Mouse (Mus musculus): ENCODE results near the gene Rhof. TPM values are rescaled to one million over a fixed set of nuclear protein-coding genes. Genes with fewer than 3 reads are reported as not detected.

The Rhof gene
- polyA plus RNA-seq, 1 experiment from 2014 or later = 1.9 TPM

DNA sequence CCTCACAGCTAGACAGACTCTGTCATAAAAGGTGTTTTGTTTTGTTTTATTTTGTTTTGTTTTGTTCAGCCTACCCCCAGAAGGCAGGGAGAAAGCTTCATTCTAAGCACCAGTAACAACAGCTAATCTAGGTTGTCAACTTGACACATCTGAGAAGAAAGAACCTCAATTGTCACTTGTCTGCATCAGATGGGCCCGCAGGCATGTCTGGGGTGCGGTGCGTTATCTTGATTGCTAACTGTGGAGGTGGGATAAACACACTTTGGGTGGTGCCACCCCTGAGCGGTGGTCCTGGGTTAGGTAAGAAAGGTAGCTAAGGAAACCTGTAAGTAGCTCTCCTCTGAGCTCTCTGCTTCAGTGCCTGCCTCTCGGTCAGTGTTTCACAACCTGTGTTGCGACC is 5.5 kb downstream of the Rhof start:
- Histone ChIP-seq H3K4me1 (replicated peaks; ENCODE audit: control insufficient read depth, insufficient read depth, low read length) (peaks cover 3% of the 10 kb centered on the region), H3K9me3 (ENCODE audit: control insufficient read depth, low read length) (no peaks in the 10 kb centered on the region; the same call in 1 of the 2 replicates)
- ATAC-seq (replicated peaks; ENCODE audit: low FRiP score) = no peak

DNA sequence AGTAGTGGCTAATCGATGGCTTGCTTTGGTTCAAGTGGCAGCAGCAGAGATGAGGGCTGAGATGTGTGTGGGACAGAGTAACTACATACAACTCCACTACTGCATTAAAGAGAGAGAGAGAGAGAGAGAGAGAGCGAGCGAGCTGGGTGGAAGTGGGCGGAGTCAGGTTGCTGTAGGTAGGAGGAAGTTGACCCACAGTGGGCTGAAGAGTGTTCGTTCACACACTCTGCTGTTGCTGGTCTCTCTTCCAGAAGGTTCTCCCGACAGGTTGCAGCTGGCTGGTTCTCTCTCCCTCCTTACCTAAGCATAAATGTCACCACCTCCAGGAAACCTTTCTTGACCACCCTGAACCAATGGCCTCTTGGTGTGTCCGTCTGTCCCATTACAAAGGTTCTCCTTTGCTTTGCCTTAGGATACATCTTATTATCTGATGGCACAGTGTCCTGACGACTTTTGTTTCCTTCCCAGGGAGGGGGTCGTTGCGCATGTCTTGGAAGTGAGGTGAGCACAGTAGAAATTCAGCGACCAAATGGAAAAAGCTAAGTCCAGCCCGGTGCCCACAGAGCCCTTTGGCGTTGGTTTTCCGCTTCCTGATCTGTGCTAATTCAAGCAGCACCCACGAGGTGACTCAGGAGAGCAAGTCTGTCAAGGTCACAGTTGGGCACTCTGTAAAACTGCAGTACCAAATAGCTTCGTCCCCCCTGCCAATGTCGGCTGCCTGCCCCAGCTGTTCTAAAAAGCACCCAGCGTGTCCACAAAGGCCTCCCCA is 6.7 kb downstream of the Rhof start:
- H3K36me3 ChIP-seq (ENCODE audit: control insufficient read depth, insufficient read depth, low read length) = no peaks in the 10 kb centered on the region
- H3K27me3 ChIP-seq (ENCODE audit: control insufficient read depth, insufficient read depth, low read length) = no peaks in the 10 kb centered on the region
- no peak overlapping the region for H3K4me2 ChIP-seq (ENCODE audit: low read depth, low read length, severe bottlenecking)
- H3K27ac ChIP-seq (ENCODE audit: low read depth, low read length) = no peak overlapping the region
- no peaks in the 10 kb centered on the region; the same call in 1 of the 2 replicates for H3K9me3 ChIP-seq (ENCODE audit: control insufficient read depth, low read length)
- DNase-seq (ENCODE audit: low spot score) (no peak), ATAC-seq (replicated peaks; ENCODE audit: low FRiP score) (no peak)
- WGBS = 88% methylated on average over 18 of the region's 18 CpGs
- H3K4me1 ChIP-seq (replicated peaks; ENCODE audit: control insufficient read depth, insufficient read depth, low read length) = no peaks in the 10 kb centered on the region
- no peak overlapping the region for H3K9ac ChIP-seq (ENCODE audit: low read length)
- H3K4me3 ChIP-seq (ENCODE audit: low read depth, low read length) = no peak overlapping the region

More for the DNA sequence above, 5.5 kb downstream of the Rhof start:
- 83% methylated on average over 6 of the region's 6 CpGs for WGBS
- DNase-seq (ENCODE audit: low spot score) = no peak
- H3K9ac ChIP-seq (ENCODE audit: low read length) = no peak overlapping the region
- H3K27ac ChIP-seq (ENCODE audit: low read depth, low read length) = no peak overlapping the region
- no peak overlapping the region for H3K4me2 ChIP-seq (ENCODE audit: low read depth, low read length, severe bottlenecking)
- H3K4me3 ChIP-seq (ENCODE audit: low read depth, low read length) = no peak overlapping the region
- no peaks in the 10 kb centered on the region for H3K36me3 ChIP-seq (ENCODE audit: control insufficient read depth, insufficient read depth, low read length)
- H3K27me3 ChIP-seq (ENCODE audit: control insufficient read depth, insufficient read depth, low read length) = no peaks in the 10 kb centered on the region

DNA sequence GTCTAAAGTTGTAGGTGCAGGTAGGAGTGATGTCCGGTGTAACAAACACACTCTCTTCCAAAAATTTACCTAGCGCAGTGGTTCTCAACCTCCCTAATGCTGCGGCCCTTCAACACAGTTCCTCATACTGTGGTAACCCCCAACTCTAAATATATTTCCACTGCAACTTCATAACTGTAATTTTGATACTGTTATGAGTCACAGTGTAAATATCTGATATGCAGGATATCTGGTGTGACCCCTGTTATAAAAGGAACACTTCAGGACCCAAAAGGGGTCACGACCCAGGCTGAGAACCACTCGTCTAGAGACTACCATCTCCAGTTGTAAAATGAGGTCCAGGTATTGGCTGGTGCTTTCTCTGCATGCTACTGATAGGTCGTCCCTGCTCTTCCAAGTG is 7.4 kb downstream of the Rhof start:
- H3K4me3 ChIP-seq (ENCODE audit: low read depth, low read length) = no peak overlapping the region
- H3K9ac ChIP-seq (ENCODE audit: low read length) = no peak overlapping the region

DNA sequence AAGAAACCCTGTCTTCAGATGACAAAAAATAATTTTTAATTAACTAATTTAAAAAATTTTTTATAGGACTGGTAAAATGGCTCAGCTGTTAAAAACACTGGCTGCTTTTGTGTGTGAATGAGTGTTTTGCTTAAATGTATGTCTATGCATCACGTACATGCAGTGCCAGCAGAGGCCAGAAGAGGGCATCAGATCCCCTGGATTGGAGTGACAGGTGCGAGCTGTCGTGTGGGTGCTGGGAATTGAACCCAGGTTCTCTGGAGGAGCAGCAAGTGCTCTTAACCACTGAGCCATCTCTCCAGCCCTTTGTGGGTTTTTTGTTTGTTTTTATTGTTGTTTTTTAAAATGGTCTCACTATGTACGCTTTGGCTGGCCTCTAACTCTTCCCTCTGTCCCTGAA is 10.3 kb downstream of the Rhof start:
- Histone ChIP-seq H3K4me2 (ENCODE audit: low read depth, low read length, severe bottlenecking) (no peak overlapping the region), H3K36me3 (ENCODE audit: control insufficient read depth, insufficient read depth, low read length) (no peaks in the 10 kb centered on the region), H3K4me1 (replicated peaks; ENCODE audit: control insufficient read depth, insufficient read depth, low read length) (no peaks in the 10 kb centered on the region), H3K9me3 (ENCODE audit: control insufficient read depth, low read length) (no peaks in the 10 kb centered on the region; the same call in 1 of the 2 replicates), H3K27ac (ENCODE audit: low read depth, low read length) (no peak overlapping the region), H3K27me3 (ENCODE audit: control insufficient read depth, insufficient read depth, low read length) (no peaks in the 10 kb centered on the region), H3K4me3 (ENCODE audit: low read depth, low read length) (no peak overlapping the region), H3K9ac (ENCODE audit: low read length) (no peak overlapping the region)
- DNase-seq (ENCODE audit: low spot score) = no peak
- no peak for ATAC-seq (replicated peaks; ENCODE audit: low FRiP score)
- WGBS = 84% methylated on average over 4 of the region's 4 CpGs

More for the DNA sequence above, 7.4 kb downstream of the Rhof start:
- no peak for ATAC-seq (replicated peaks; ENCODE audit: low FRiP score)
- Histone ChIP-seq H3K27ac (ENCODE audit: low read depth, low read length) (no peak overlapping the region), H3K36me3 (ENCODE audit: control insufficient read depth, insufficient read depth, low read length) (no peaks in the 10 kb centered on the region), H3K27me3 (ENCODE audit: control insufficient read depth, insufficient read depth, low read length) (no peaks in the 10 kb centered on the region), H3K9me3 (ENCODE audit: control insufficient read depth, low read length) (no peaks in the 10 kb centered on the region; the same call in 1 of the 2 replicates), H3K4me1 (replicated peaks; ENCODE audit: control insufficient read depth, insufficient read depth, low read length) (no peaks in the 10 kb centered on the region), H3K4me2 (ENCODE audit: low read depth, low read length, severe bottlenecking) (no peak overlapping the region)
- 86% methylated on average over 6 of the region's 6 CpGs for WGBS
- DNase-seq (ENCODE audit: low spot score) = no peak

DNA sequence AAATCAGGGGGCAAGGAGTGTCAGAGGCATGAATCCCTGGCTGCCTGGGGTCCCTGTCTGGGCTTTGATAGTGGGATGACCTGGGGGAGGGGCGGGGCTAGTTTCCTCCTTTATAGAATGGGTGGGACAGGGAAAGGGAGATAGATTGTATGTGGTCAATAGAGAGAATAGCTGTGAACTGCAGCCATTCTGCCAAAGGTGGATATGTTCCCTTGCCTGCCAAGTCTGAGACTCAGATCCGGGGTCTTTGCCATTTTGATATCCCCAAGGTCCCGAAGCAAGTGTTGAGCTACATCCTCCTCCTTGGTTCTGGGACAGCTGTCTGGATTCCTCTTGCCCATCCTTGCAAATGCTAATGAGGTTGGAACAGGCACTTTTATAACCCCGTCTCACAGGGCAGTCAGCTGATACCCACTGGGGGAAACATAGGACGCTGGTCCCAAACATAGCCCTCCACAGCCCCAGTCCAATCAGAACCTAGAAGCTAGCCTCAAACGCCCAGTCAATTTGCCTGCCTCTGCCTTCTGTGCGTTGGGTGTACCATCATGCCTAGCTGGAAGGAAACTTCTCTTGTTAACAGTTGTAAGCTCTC is 11.8 kb downstream of the Rhof start:
- 70% methylated on average over 7 of the region's 7 CpGs for WGBS
- Histone ChIP-seq H3K27me3 (ENCODE audit: control insufficient read depth, insufficient read depth, low read length) (no peaks in the 10 kb centered on the region), H3K4me1 (replicated peaks; ENCODE audit: control insufficient read depth, insufficient read depth, low read length) (no peaks in the 10 kb centered on the region), H3K4me3 (ENCODE audit: low read depth, low read length) (no peak overlapping the region), H3K36me3 (ENCODE audit: control insufficient read depth, insufficient read depth, low read length) (no peaks in the 10 kb centered on the region), H3K4me2 (ENCODE audit: low read depth, low read length, severe bottlenecking) (no peak overlapping the region), H3K9me3 (ENCODE audit: control insufficient read depth, low read length) (no peaks in the 10 kb centered on the region; the same call in 1 of the 2 replicates), H3K9ac (ENCODE audit: low read length) (no peak overlapping the region), H3K27ac (ENCODE audit: low read depth, low read length) (no peak overlapping the region)
- ATAC-seq (replicated peaks; ENCODE audit: low FRiP score) = no peak
- no peak for DNase-seq (ENCODE audit: low spot score)

DNA sequence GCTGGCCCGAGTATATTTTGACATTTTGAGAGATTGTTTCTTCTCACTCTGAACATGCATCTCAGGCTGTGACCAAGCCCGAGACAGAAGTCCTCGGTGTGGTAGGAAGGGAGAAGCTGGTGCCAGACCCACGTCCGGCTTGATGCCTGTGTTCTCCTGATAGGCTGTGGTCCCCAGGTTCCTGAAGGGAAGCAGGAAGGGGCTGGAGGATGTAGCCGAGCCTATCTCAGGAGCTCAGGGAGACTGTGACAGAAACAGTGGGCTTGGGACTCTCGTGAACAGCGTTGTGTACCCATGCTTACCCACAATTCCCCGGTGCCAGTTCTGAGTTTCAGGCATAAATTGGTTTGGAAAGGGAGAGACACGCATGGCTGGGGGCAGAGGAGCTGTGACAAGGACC is 13.7 kb downstream of the Rhof start:
- Histone ChIP-seq H3K27me3 (ENCODE audit: control insufficient read depth, insufficient read depth, low read length) (no peaks in the 10 kb centered on the region), H3K27ac (ENCODE audit: low read depth, low read length) (no peak overlapping the region), H3K4me3 (ENCODE audit: low read depth, low read length) (no peak overlapping the region), H3K9me3 (ENCODE audit: control insufficient read depth, low read length) (no peaks in the 10 kb centered on the region; the same call in 1 of the 2 replicates), H3K36me3 (ENCODE audit: control insufficient read depth, insufficient read depth, low read length) (no peaks in the 10 kb centered on the region), H3K4me2 (ENCODE audit: low read depth, low read length, severe bottlenecking) (no peak overlapping the region), H3K9ac (ENCODE audit: low read length) (no peak overlapping the region), H3K4me1 (replicated peaks; ENCODE audit: control insufficient read depth, insufficient read depth, low read length) (no peaks in the 10 kb centered on the region)
- 79% methylated on average over 10 of the region's 10 CpGs for WGBS
- no peak for ATAC-seq (replicated peaks; ENCODE audit: low FRiP score)
- no peak for DNase-seq (ENCODE audit: low spot score)

DNA sequence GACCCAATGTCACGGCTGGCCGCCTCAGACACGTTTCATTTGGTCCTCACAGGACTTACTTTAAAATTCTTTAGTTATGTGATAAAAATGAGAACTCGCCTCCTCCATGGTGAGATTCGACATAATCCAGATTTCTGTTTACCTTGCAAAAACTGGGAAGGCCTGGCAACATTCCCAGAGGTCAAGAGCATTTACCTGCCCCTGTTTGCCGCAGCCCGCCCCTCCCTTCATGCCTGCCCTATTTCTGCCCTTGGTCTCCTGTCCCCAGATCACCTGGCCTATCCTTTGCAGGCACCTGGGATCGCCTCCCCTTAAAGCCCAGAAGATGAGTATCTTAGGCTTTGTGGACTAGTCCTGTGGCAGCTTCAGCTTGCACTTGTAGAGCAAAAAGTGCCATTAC is 14.7 kb downstream of the Rhof start:
- no peak for DNase-seq (ENCODE audit: low spot score)
- H3K9me3 ChIP-seq (ENCODE audit: control insufficient read depth, low read length) = no peaks in the 10 kb centered on the region; the same call in 1 of the 2 replicates
- H3K4me2 ChIP-seq (ENCODE audit: low read depth, low read length, severe bottlenecking) = no peak overlapping the region
- no peak overlapping the region for H3K4me3 ChIP-seq (ENCODE audit: low read depth, low read length)
- no peaks in the 10 kb centered on the region for H3K27me3 ChIP-seq (ENCODE audit: control insufficient read depth, insufficient read depth, low read length)
- no peak for ATAC-seq (replicated peaks; ENCODE audit: low FRiP score)
- WGBS = 91% methylated on average over 8 of the region's 8 CpGs
- no peaks in the 10 kb centered on the region for H3K4me1 ChIP-seq (replicated peaks; ENCODE audit: control insufficient read depth, insufficient read depth, low read length)
- H3K9ac ChIP-seq (ENCODE audit: low read length) = no peak overlapping the region
- no peak overlapping the region for H3K27ac ChIP-seq (ENCODE audit: low read depth, low read length)
- H3K36me3 ChIP-seq (ENCODE audit: control insufficient read depth, insufficient read depth, low read length) = no peaks in the 10 kb centered on the region

DNA sequence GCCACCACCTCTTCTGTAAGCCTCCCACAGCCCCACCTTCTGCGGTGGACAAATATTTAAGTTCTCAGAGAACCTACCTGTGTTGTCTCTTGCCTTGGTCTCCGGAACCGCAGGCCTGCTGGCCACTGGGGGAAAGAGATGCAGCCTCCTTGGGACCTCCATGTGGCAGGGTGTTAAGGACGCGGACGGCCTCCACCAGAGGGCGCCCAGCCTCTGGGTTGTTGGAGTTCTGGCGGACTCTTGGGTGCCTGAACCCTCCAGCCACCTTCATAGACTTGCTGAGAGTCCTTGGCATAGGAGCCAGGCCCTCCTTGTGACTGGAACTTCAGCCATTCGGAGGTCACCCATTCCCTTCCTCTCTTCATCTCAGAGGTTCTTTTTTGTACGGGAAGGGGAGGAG is 15.2 kb downstream of the Rhof start:
- ATAC-seq (replicated peaks; ENCODE audit: low FRiP score) = 0 out of 2 replicates have a peak, but pooled peaks have one; percentile 56
- Histone ChIP-seq H3K4me3 (ENCODE audit: low read depth, low read length) (no peak overlapping the region), H3K9me3 (ENCODE audit: control insufficient read depth, low read length) (no peaks in the 10 kb centered on the region; the same call in 1 of the 2 replicates), H3K27me3 (ENCODE audit: control insufficient read depth, insufficient read depth, low read length) (no peaks in the 10 kb centered on the region), H3K27ac (ENCODE audit: low read depth, low read length) (no peak overlapping the region), H3K4me1 (replicated peaks; ENCODE audit: control insufficient read depth, insufficient read depth, low read length) (no peaks in the 10 kb centered on the region), H3K9ac (ENCODE audit: low read length) (no peak overlapping the region; the same call in 1 of the 2 replicates), H3K4me2 (ENCODE audit: low read depth, low read length, severe bottlenecking) (no peak overlapping the region), H3K36me3 (ENCODE audit: control insufficient read depth, insufficient read depth, low read length) (no peaks in the 10 kb centered on the region)
- 15% methylated on average over 10 of the region's 10 CpGs for WGBS
- DNase-seq (ENCODE audit: low spot score) = peak; percentile 89

All from forebrain, embryonic 11.5 days (tissue).